Mouse (Mus musculus) R1 (cell line): ENCODE data around the gene Rsf1.

Source experiments
- DNase-seq: peaks from one replicate; pipeline ENCODE4 v3.0.0-alpha.2; 2018; ENCODE audit warnings: low read depth, low spot score

The Rsf1 gene

GRCm38 (mm10) chr7:97631290-97631689 lies 51.6 kb downstream of the Rsf1 start:
- peak; percentile 53 for DNase-seq

- DNase-seq = no peak
These were observed 53.2 kb downstream of the Rsf1 start for GRCm38 (mm10) chr7:97632897-97633296.

DNA sequence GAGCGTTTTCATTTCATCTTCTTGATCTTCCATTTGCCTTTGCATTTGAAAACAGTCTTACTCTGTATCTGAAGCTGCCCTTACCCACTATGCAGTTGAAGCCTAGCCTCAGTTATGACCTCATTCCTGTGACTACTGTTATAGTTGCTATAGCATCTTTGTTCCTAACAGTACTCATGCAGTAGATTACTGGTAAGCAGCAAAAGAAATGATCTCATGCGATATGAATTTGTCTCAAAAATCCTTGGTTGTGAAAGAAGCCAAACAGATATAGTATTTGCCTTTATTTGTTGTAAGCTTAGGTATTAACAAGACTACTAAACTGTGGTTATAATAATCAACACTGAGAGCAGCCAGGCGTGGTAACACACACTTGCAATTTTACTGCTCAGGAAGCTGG lies 65.4 kb downstream of the Rsf1 start:
- DNase-seq = no peak

- peak; percentile 80 for DNase-seq
These were observed 68.0 kb downstream of the Rsf1 start for GRCm38 (mm10) chr7:97647656-97648055.

- DNase-seq = no peak
These were observed 71.0 kb downstream of the Rsf1 start for GRCm38 (mm10) chr7:97650729-97651128.

DNA sequence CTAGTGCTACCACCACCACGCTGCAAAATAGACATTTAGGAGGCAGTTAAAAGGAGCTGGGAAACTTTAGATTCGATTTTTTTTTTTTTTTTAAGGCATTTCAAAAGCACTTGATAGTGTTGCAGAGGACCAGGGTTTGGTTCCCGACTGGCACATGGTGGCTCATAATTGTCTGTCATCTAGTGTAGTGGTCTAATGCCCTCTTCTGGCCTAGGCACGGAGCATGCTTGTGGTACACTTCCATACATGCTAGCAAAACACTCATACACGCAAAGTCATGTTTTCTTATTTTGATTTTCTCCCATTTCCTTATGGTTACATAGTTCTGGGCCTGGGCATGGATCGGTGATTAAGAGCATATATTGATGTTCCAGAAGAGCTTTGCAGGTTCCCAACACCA lies 76.5 kb downstream of the Rsf1 start:
- DNase-seq = no peak

DNA sequence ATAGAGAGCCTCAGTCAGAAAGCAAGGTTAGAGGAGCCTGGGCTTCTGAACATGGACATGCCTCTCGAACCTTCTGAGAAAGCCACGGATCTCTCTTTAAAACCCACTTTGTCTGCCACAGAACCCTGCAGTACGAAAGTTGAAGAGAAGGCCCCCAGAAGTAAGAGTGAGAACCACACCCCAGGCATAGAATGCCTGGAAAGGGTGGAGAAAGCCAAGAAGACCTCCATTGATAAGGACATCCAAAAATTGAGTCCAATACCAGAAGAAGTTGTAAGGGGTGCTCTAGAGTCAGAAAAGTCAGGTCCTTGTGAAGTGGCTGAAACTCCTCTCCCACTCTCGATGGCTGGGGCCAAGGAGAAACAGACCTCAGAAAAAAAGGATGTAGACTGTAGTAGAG lies 81.9 kb downstream of the Rsf1 start:
- DNase-seq = no peak

DNA sequence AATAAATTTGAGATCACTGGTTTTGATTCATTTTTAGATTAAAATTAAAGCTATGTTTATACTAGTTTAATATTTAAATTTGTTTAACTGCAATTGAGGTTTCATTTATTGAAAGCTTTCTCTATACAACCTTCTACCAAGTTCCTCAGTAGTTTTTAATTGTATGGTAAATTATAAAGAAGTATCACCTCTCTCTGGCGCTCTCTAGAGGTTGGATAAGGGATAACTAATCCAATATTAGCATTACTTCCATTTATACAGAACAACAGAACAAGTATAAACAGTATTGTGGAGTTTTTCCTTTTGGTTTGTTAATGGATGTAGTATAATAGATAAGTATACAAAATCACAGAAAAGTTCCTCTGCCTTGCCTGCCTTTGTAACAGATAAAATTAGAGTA lies 99.5 kb downstream of the Rsf1 start:
- peak; percentile 25 for DNase-seq

DNA sequence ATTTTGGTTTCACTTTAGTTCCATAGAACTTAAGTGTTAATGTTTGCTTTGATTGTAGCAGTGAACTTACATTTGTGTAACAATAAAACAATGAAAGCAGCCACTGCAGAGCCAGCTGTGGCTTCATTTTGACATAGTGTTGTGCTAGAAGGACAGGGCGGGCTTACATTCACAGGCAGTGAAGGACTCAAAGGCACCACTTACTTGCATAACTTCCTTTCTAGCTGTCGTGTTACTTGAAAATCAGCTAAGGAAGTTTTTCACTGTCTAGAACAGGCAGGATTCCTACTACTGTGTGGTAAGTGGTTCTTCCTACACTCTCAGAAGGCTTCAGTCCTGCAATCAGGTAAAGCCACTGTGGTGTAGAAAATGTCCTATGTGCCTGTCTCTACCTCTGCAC lies 108.1 kb downstream of the Rsf1 start:
- no peak for DNase-seq

GRCm38 (mm10) chr7:97695441-97695840 lies 115.8 kb downstream of the Rsf1 start:
- no peak for DNase-seq

GRCm38 (mm10) chr7:97696133-97696505 lies 116.4 kb downstream of the Rsf1 start:
- DNase-seq = no peak

DNA sequence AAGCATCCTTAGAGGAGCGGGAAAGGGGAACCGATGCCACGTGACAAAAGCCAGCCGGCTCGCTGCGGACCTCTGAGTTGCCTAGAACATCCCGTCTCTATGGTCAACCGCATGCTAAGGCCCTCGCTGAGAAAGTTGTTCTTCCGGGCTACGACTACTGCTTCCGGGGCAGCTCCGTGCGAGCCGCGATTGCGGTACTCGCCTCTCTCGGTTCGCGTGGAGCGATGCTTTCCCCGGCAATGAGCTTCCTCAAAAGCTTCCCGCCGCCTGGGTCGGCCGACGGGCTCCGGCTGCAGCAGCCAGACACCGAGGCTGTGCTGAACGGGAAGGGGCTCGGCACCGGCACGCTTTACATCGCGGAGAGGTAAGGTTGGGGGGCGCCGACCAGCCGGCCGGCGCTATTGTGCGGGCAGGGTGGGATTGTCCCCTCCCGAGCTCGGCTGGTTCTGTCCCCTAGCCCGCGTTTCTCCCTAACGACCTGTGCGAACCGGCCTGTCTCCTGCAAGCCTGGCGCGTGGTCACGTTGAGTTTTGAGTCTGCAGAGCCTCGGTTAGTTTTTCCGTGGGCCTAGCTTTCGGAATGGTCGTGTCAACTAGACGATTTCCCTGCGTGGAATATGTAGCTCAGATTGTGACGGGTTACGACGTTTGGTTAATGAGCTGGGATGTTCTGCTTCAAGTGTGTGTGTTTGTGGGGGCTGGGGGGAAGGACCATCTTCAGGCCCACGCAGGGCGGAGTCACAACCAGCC lies 117.0 kb downstream of the Rsf1 start, which contains the start of gene Clns1a:
TSS of gene Clns1a (plus strand) at position 129 of the 749 bp plus-strand sequence.
- peak; percentile 95 for DNase-seq

DNA sequence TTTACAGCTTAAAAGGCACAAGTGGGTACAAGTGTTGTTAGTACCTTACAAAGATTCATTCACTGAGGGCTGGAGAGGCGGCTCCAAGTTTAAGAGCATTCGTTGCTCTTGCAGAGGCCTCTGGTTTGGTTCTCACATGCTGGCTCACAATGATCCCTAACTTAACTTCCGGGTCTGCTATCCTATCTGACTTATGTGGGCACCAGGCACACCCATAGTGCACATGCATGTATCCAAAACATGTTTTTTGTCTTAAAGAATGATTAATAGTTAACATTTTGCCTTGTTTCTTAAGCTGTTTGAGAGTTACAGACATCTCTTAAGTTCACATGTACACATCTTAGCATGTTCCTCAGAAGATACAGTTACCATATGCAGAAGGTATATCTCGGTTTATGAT lies 120.5 kb downstream of the Rsf1 start:
- DNase-seq = no peak

DNA sequence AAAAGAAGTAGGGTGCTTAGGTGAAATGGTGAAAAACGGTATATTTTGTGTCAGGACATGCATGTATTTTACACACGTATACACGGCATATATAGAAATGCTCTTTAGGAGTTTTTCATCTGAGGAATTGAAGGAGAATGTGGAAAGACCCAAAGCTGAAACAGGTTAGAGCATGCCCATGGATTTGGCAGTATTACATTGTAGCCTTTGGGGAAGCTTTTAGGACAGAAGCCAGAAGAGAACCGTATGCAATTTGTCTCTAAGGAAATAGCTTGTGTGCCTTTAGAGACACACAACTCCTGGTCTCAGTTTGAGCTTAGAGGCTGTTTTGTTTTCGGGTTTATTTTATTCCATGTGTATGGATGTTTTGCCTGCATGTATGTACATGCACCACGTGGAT lies 121.4 kb downstream of the Rsf1 start:
- DNase-seq = no peak

- DNase-seq = no peak
These were observed 127.4 kb downstream of the Rsf1 start for GRCm38 (mm10) chr7:97707123-97707522.

DNA sequence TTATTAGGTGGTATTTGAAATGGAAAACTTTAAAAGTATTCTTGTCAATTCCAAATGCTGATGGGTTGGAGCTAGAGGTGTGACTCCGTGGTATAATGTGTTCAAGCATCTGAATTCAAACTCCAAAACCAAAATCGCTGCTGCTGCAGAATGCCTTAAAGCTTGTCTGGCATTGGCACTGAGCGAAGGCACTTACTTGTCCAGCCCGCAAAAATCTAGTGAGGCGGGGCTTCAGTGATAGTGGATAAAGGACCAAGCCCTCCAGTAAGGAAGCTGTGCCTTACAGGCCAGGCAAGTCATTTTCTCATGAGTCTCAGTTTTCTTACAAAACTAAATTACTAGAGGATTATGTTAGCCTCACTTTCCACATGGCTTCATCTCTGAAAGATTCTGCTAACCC lies 128.1 kb downstream of the Rsf1 start:
- DNase-seq = no peak

DNA sequence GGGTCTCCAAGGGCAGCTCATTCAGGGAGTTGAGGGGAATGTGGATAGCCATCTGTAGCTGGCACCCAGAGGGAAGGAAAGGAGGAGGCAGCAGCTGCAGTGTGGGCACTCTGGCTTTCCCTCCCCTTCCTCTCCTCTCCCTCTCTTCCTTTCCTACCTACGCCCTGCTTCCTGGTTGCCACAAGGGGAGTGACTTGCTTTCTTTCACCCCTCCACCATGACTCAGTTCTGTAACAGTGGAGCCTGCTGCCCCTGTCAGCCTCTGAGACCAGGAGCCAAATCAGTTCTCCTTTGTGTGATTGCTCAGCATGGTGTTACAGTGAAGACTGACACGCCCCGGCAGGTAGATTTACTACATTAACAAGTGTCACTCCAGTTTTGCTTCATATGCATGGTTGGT lies 129.5 kb downstream of the Rsf1 start:
- peak; percentile 76 for DNase-seq

DNA sequence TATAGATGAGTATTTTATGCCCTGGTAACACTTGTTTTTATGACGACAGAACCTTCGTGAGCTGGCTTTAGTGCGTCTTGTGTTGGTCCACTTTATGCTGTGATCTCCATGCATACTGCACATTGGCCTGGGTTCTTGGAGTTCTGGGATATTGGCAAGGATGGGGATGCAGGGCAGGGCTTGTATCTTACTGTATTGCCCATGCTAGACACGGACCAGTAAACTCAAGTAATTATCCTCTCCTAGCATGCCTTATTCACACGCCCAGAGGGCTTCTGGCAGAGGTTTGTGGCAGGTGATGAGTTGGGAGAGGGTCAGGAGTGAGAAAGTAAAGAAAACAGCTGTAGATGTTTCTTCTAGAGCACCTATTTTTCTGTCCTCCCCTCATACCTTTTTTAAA lies 135.0 kb downstream of the Rsf1 start:
- DNase-seq = no peak

DNA sequence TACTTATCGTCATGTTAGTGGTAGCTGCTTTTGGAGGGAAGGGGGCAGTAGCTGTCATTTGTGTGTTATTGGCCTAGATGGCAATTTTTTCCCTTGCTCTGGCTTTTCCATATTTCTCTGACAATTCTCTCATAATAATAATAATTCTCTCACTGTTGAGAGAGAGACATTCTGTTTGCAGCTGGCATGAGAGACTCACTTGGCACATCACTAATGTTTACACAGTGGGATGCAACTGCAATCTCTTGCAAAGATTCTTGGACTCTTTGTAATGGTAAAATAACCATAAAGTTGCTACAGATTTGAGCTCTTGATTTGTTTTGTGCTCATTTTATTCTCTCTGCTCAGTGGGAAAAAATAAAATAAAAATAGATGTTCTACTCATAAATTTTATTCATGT lies 137.6 kb downstream of the Rsf1 start:
- no peak for DNase-seq

- peak; percentile 96 for DNase-seq
These were observed 139.4 kb downstream of the Rsf1 start for GRCm38 (mm10) chr7:97719078-97719477.

- peak; percentile 75 for DNase-seq
These were observed 140.4 kb downstream of the Rsf1 start for GRCm38 (mm10) chr7:97720109-97720508.

DNA sequence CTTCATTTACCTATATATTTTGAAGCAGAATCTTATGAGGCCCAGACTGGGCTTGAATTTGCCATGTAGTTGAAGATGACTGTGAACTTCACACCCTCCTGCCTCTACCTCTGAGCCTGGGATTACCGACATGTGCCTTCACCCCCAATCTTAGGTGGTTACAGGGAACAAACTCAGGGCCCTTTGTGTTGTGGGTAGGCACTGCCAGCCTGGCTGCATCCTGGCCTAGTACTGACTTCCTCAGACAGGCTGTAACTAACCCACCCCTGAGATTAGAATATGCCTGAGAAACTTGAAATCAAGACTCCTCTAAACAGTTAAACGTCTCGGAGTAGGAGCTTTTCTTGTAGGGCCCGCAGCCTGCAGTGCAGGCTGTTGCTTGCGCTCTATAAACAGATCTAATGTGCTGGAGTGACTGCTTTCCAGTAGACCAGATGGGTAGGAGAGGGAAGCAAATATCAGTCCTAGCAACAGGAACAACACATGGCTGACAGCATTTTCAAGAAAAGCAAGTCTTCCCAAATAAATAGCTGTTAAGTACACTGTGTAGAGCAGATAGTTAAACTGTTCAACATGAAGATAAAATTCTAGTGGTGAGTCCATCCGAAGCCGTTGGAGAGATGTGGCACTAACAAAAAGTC lies 142.7 kb downstream of the Rsf1 start:
- DNase-seq = no peak
